Mouse (Mus musculus) layer of hippocampus, adult 18-20 months (tissue): Measurements from ENCODE around the gene Ppard. TPM values are rescaled to one million over a fixed set of nuclear protein-coding genes. Genes with fewer than 3 reads are reported as not detected.
"Not testable (repeated sequence)": the region's sequence is repeated elsewhere in the genome, so short reads cannot be mapped to it uniquely, and the experiment has no call there.

Experiments
- DNase-seq, 2 experiments: peaks; one replicate each; pipeline ENCODE4 v3.0.0; 2022; ENCODE audit warnings: low spot score in 2 of 2
- total RNA-seq, 2 experiments: library from RNA; stranded (reverse); gene quantifications; 2 replicates each; pipeline ENCODE4 v1.2.3; 2021

Ppard gene
- total RNA-seq, 2 experiments from 2014 or later: 22.5 to 26.0 TPM

DNA sequence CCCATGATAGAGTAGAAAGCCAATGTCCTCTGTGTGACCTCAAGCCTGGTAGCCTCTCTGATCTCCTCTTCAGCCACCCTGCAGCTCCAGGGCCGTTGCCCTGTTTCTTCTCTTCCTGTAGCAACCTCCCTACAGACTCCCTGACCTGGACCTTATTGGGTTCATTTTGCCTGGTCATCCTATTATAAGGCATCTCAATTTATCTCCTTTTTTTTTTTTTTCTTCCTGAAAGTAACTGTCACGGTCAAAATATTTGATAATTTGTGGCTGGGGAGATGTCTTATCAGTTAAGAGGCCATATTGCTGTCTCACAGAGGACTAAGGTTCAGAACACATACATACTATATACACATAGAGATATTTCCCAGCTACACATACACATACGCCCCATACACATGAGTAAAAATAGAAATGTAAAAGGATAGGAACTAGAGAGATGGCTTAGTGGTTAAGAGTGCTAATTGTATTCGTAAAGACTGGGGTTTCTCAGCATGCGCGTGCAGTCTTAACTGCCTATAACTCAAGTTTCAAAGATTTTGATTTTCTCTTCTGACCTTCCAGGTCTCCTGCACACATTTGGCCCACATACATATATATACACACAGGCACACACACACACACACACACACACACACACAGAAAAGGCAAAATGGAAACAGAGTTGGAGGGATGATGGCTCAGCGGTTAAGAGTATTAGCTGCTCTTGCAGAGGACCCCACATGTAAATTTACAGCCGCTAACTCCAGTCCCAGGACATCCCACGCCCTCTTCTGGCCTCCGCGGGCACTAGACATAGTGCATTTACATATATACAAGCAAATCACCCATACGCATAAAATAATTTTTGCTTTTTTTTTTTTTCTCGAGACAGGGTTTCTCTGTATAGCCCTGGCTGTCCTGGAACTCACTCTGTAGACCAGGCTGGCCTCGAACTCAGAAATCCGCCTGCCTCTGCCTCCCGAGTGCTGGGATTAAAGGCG lies 80.0 kb downstream of the Ppard start:
- DNase-seq: no peak

- peak; percentile 89 to 95 for DNase-seq
Observed at GRCm38 (mm10) chr17:28313212-28313879, 80.8 kb downstream of the Ppard start, which contains the start of gene Fance. Gene Fance (plus strand): TSS chr17:28313519.

- DNase-seq: no peak
Observed at GRCm38 (mm10) chr17:28313880-28314225, 81.4 kb downstream of the Ppard start.

DNA sequence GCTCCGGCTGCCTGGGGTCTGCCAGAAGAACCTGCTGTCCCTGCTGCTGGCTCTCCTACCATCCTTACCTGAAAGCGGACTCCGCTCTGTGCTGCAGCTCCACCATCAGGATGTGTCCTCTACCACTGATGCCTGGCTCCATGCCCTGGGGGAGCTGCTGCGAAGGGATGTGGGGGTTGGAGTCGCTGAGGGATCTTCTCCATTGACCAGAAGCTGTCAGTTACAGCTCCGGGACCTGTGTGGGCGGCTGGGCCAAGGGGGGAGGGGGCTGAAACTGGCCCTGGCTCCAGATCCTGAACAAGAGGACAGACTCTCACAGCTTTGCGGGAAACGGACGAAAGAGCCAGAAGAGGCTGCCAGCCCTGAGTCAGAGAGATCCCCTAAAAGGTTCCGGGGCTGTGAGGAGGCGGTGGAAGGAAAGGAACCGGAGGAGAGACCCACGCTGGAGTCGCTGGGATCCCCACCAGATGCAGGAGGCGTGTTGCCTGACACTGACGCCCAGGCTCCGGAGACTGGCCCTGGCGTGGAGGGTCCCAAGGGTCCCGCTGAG lies 83.2 kb downstream of the Ppard start:
- no peak for DNase-seq

GRCm38 (mm10) chr17:28316476-28316875 lies 84.0 kb downstream of the Ppard start:
- DNase-seq: no peak

- DNase-seq: no peak
Observed at GRCm38 (mm10) chr17:28317091-28317490, 84.6 kb downstream of the Ppard start.

DNA sequence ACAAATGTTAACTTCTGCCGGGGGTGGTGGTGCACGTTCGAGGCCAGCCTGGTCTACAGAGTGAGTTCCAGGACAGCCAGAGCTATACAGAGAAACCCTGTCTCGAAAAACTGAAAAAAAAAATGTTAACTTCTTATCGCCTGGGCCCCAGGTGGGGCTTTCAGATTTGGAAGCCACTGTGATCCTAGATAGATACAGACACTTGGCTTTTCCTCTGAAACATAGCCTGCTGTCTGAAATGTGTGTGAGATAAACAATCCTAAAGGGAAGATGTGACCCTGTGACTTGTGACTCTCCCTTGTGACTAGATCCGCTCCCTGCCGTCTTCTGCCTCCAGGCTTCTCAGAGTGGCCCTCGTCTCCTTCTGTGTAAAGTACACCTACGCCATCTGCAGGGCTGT lies 85.2 kb downstream of the Ppard start:
- DNase-seq: no peak

- DNase-seq: peak in 1 of 2 experiments; percentile 48
Observed at GRCm38 (mm10) chr17:28321700-28322099, 89.2 kb downstream of the Ppard start.

- no peak for DNase-seq
Observed at GRCm38 (mm10) chr17:28323786-28324185, 91.3 kb downstream of the Ppard start.

- not testable (repeated sequence) for DNase-seq
Observed at GRCm38 (mm10) chr17:28324416-28324815, 91.9 kb downstream of the Ppard start.

- DNase-seq: no peak
Observed at GRCm38 (mm10) chr17:28325751-28326150, 93.3 kb downstream of the Ppard start.

DNA sequence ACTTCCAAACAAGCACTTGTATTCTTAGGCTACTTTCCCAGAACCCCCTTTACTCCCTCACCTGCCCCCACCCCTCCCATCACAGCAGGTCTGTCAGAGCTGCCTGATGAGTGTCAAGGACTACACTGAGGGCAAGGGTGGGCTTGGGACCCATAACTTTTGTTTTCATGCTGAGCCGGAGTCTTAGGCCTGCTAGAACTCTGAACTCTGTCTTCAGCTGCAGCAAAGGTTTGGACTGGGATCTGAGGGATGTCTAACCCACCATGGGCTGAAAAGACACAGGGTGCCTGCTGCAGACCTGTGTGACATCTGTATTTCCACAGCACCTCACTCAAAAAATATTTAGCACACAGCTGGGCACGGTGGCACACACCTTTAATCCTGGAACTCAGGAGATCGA lies 94.5 kb downstream of the Ppard start:
- DNase-seq: no peak

GRCm38 (mm10) chr17:28327673-28328325 lies 95.3 kb downstream of the Ppard start:
- DNase-seq: peak; percentile 38 to 58

- peak; percentile 94 to 98 for DNase-seq
Observed at GRCm38 (mm10) chr17:28328366-28328928, 95.9 kb downstream of the Ppard start, which contains the start of gene Rpl10a. Gene Rpl10a (plus strand): TSS chr17:28328471.

DNA sequence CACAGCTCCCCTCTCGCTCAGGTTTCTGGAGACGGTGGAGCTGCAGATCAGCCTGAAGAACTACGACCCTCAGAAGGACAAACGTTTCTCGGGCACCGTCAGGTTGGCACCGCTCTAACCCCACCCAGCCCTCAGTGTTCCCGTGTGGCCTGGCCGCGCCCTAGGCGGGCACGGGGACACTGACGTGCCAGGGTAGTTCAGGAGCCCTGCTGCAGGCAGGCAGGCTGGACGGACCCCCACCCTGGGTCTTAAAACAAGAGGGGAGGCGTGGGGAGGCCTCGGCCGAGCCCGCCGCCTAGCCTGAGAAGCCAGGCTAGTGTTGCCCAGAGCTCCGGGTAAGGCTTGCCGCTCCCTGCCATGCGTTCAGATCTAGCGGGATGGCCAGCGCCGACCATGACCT lies 96.4 kb downstream of the Ppard start:
- no peak for DNase-seq

- DNase-seq: no peak
Observed at GRCm38 (mm10) chr17:28329503-28330231, 97.2 kb downstream of the Ppard start.

GRCm38 (mm10) chr17:28330232-28330546 lies 97.7 kb downstream of the Ppard start:
- DNase-seq: no peak

- DNase-seq: not testable (repeated sequence)
Observed at GRCm38 (mm10) chr17:28330590-28330989, 98.1 kb downstream of the Ppard start.

GRCm38 (mm10) chr17:28331241-28332112 lies 99.0 kb downstream of the Ppard start:
- no peak for DNase-seq
